Mouse (Mus musculus) spleen, adult 12 weeks (tissue): ENCODE measurements around the gene Scgb1c1.

Experiments
- DNase-seq: peaks from one replicate; pipeline ENCODE4 v3.0.0; 2022; ENCODE audit warnings: low spot score

Scgb1c1 gene

DNA sequence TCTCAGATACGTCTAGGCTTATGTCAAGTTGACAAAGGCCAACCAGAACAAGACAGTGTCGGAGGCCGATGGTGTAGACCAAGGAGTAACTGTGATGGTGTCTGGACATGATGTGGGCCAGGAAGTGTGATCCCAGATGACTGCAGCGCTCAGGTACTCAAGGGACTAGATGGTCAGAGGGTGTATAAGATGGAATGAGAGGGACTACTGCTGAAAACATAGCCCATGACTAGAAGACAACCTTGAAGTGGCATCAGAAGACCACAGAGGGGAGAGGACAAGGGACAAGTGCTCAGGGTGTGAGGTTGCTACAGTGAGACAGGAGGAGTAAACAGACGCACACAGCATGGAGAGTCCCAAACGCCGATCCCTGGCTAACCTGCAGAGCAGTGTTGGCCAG is 1.5 kb upstream of the Scgb1c1 start:
- no peak for DNase-seq

- DNase-seq, result no peak
Observed at GRCm38 (mm10) chr7:140845683-140846082, 336 bp downstream of the Scgb1c1 start.

- DNase-seq, result no peak
Observed at GRCm38 (mm10) chr7:140846676-140847075, 1.3 kb downstream of the Scgb1c1 start.

- DNase-seq, result no peak
Observed at GRCm38 (mm10) chr7:140847755-140848580, 2.6 kb downstream of the Scgb1c1 start, which contains the start of gene Odf3. Gene Odf3 (plus strand): TSS chr7:140847805.

DNA sequence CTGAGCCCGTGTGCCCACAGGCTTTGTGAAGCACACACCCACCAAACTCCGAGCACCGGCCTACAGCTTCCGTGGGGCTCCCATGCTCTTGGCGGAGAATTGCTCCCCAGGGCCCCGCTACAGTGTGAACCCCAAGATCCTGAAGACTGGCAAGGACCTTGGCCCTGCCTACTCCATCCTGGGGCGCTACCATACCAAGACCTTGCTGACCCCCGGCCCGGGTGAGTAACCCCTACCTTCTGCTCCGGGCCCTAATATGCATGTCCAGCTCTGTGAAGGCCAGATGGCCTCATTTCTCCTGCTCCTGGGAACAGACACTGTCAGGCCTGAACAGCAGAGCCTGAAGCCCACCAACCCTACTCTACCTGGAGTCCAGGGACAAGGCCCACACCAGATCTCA is 3.2 kb downstream of the Scgb1c1 start:
- DNase-seq, result no peak

GRCm38 (mm10) chr7:140851916-140852315 is 6.6 kb downstream of the Scgb1c1 start:
- DNase-seq, result no peak

DNA sequence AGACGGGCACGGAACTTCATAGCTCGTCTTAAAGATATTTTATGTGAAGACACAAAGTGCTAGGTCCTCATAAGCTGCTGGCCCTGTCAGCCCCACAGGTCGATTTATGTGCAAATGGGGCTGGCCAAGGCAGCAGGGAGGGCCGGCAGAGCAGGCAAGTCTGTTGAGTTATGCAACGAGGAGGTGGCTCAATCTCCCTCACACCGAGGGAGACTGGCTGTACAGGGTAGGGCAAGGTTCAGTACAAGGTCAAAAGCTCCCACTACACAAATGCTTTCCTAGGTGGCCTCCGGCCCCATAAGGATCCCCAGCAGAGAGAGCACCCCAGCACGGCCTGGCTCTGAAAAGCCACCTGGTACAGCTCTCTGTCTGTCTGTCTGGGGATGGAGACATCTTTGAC is 8.0 kb downstream of the Scgb1c1 start:
- DNase-seq, result no peak

- no peak for DNase-seq
Observed at GRCm38 (mm10) chr7:140854483-140854882, 9.1 kb downstream of the Scgb1c1 start.

DNA sequence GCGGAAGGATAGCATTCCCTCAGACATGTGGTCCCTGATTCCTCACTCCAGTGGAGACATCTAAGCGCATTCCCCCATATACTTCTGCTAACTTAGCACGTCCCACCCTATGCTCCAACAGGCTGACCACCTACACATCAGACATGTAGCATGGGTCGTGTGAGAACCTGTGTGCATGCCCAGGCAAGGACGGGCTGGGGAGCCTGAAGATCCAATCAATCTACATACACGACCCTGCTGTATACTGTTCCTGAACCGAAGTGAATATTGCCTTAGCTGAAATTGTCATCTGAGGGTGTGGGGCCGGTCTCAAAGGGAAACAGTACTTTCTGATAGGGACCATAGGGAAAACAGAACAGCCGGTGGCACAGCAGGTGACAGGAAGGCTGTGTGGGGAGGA is 9.8 kb downstream of the Scgb1c1 start:
- no peak for DNase-seq

GRCm38 (mm10) chr7:140855860-140856784 is 10.8 kb downstream of the Scgb1c1 start, which contains the start of gene Gm45785:
Gene Gm45785 (minus strand): TSS chr7:140856331.
- peak; percentile 75 for DNase-seq

GRCm38 (mm10) chr7:140856785-140857549 is 11.6 kb downstream of the Scgb1c1 start, which contains the start of gene Ric8a:
Gene Ric8a (plus strand): TSS chr7:140856957.
- peak; percentile 84 for DNase-seq

- peak; percentile 28 for DNase-seq
Observed at GRCm38 (mm10) chr7:140857550-140858505, 12.5 kb downstream of the Scgb1c1 start, which contains the start of gene Bet1l. Gene Bet1l (minus strand): TSS chr7:140857577.

- DNase-seq, result no peak
Observed at GRCm38 (mm10) chr7:140858746-140859145, 13.4 kb downstream of the Scgb1c1 start.

GRCm38 (mm10) chr7:140859997-140860396 is 14.7 kb downstream of the Scgb1c1 start:
- DNase-seq, result no peak

GRCm38 (mm10) chr7:140860728-140861127 is 15.4 kb downstream of the Scgb1c1 start:
- no peak for DNase-seq

DNA sequence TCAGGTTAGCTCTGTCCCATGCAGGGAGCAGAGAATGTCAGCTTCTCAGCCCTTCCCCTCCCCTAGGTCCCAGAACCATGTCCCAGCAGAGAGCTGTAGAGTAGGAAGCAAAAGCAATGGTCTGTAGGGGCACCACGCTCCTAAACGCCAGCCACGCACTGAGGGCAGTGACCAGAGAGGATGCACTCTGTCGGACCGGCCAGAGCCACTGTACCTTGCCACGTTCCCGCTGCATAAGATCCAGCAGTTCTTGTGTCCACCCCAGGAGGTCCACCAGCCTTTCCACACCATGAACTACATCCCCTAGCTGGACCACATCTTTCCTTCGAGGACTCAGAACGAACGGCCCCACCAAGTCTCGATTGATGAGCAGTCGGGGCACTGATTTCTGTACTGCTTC is 19.4 kb downstream of the Scgb1c1 start:
- no peak for DNase-seq

GRCm38 (mm10) chr7:140874224-140874623 is 28.9 kb downstream of the Scgb1c1 start:
- DNase-seq, result no peak

- no peak for DNase-seq
Observed at GRCm38 (mm10) chr7:140877364-140877763, 32.0 kb downstream of the Scgb1c1 start.

- no peak for DNase-seq
Observed at GRCm38 (mm10) chr7:140879355-140879754, 34.0 kb downstream of the Scgb1c1 start.

DNA sequence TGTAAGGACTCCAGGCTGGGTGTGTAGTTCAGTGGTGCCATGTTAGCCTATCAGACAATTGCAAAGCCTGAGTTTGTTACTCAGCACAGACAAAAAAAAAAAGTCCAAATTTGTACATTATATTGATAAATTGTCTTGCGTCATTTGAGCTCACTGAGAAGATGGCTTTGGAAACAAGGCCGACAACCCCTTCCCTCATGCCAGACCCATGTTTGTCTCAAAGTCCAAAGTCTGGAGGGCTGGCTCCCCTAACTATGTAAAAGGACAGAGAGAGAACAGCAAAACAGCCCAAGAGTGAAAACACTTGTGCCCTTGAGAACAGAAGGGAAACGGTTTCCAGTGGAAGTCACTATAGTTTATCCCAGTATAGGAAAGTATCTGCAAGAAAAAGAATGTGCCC is 35.1 kb downstream of the Scgb1c1 start:
- no peak for DNase-seq
